Mouse (Mus musculus): ENCODE results near the gene Gramd2. TPM values are rescaled to one million over a fixed set of nuclear protein-coding genes. Genes with fewer than 3 reads are reported as not detected.

The Gramd2 gene
- total RNA-seq (2021) = 10 to 100 TPM; 12.8 to 14.7 TPM
- long read RNA-seq, partial matches to known transcripts = 0 of 4 reads
- long read RNA-seq, other reads (novel, unspliced or antisense) = 4 of 4 reads

GRCm38 (mm10) chr9:59679678-59680533, at the start of gene Gramd2:
TSS of gene Gramd2 (plus strand) at chr9:59680144.
- peak; percentile 75 to 82 for DNase-seq (ENCODE audit: low spot score in 2 of 2)

GRCm38 (mm10) chr9:59638372-59638771, 41.6 kb upstream of the Gramd2 start:
- no peak for DNase-seq (ENCODE audit: low spot score in 2 of 2)

GRCm38 (mm10) chr9:59639936-59640335, 40.0 kb upstream of the Gramd2 start:
- no peak for DNase-seq (ENCODE audit: low spot score in 2 of 2)

- DNase-seq (ENCODE audit: low spot score in 2 of 2) = no peak
Measured at GRCm38 (mm10) chr9:59641320-59641719, 38.6 kb upstream of the Gramd2 start.

- no peak for DNase-seq (ENCODE audit: low spot score in 2 of 2)
Measured at GRCm38 (mm10) chr9:59649911-59650310, 30.0 kb upstream of the Gramd2 start.

GRCm38 (mm10) chr9:59653371-59653770, 26.6 kb upstream of the Gramd2 start:
- no peak for DNase-seq (ENCODE audit: low spot score in 2 of 2)

- no peak for DNase-seq (ENCODE audit: low spot score in 2 of 2)
Measured at GRCm38 (mm10) chr9:59654450-59654983, 25.4 kb upstream of the Gramd2 start.

- peak; percentile 95 for DNase-seq (ENCODE audit: low spot score in 2 of 2)
Measured at GRCm38 (mm10) chr9:59655958-59656634, 23.8 kb upstream of the Gramd2 start, which contains the start of gene Pkm. TSS of gene Pkm (plus strand) at chr9:59656368.

GRCm38 (mm10) chr9:59656635-59657617, 23.0 kb upstream of the Gramd2 start:
- peak; percentile 90 to 93 for DNase-seq (ENCODE audit: low spot score in 2 of 2)

- no peak for DNase-seq (ENCODE audit: low spot score in 2 of 2)
Measured at GRCm38 (mm10) chr9:59658146-59658545, 21.8 kb upstream of the Gramd2 start.

GRCm38 (mm10) chr9:59659036-59660026, 20.6 kb upstream of the Gramd2 start:
- DNase-seq (ENCODE audit: low spot score in 2 of 2) = peak; percentile 82 to 84

GRCm38 (mm10) chr9:59660421-59660820, 19.5 kb upstream of the Gramd2 start:
- peak; percentile 53 to 58 for DNase-seq (ENCODE audit: low spot score in 2 of 2)

GRCm38 (mm10) chr9:59661298-59661975, 18.5 kb upstream of the Gramd2 start:
- DNase-seq (ENCODE audit: low spot score in 2 of 2) = peak in 1 of 2 experiments; percentile 16

GRCm38 (mm10) chr9:59663226-59663625, 16.7 kb upstream of the Gramd2 start:
- no peak for DNase-seq (ENCODE audit: low spot score in 2 of 2)

GRCm38 (mm10) chr9:59663957-59664356, 16.0 kb upstream of the Gramd2 start:
- DNase-seq (ENCODE audit: low spot score in 2 of 2) = no peak

- no peak for DNase-seq (ENCODE audit: low spot score in 2 of 2)
Measured at GRCm38 (mm10) chr9:59664664-59665256, 15.2 kb upstream of the Gramd2 start.

GRCm38 (mm10) chr9:59666016-59666415, 13.9 kb upstream of the Gramd2 start:
- DNase-seq (ENCODE audit: low spot score in 2 of 2) = no peak

GRCm38 (mm10) chr9:59666813-59667212, 13.1 kb upstream of the Gramd2 start:
- no peak for DNase-seq (ENCODE audit: low spot score in 2 of 2)

Measured in layer of hippocampus, postnatal 10 days (tissue).